Mouse (Mus musculus) adrenal gland (tissue): ENCODE measurements at regions not wholly inside any gene's neighbourhood (a gene's known extent, or its start where the extent isn't known, plus 50 kb on each side); places are given as distances from the start of the nearest gene placed in this dataset.

Experiments
- intact Hi-C: fragments of 180-260 bp; cut with DNase I; formaldehyde crosslinking; loops from one replicate; pipeline ENCODE4 v1.15.1; 2025

GRCm38 (mm10) chr15:93095224-93095623 is 179.8 kb downstream of the Gxylt1 start:
- intact Hi-C loops, result no loop called here

GRCm38 (mm10) chr15:93094202-93095135 is 180.5 kb downstream of the Gxylt1 start:
- intact Hi-C loops, result no loop called here

- intact Hi-C loops, result no loop called here
These were observed 183.6 kb downstream of the Gxylt1 start for GRCm38 (mm10) chr15:93091396-93091795.

GRCm38 (mm10) chr15:93089347-93089746 is 185.6 kb downstream of the Gxylt1 start:
- intact Hi-C loops, result loop anchor here (1.0 kb wide), 1 partner anchor 127 kb away; no protein-coding TSS in a partner anchor

- intact Hi-C loops, result no loop called here
These were observed 189.9 kb downstream of the Gxylt1 start for GRCm38 (mm10) chr15:93084967-93085617.

GRCm38 (mm10) chr15:93074070-93074469 is 200.9 kb downstream of the Gxylt1 start:
- intact Hi-C loops, result no loop called here

GRCm38 (mm10) chr15:93062213-93063131 is 212.5 kb downstream of the Gxylt1 start:
- intact Hi-C loops, result no loop called here

GRCm38 (mm10) chr15:93053471-93053870 is 221.5 kb downstream of the Gxylt1 start:
- intact Hi-C loops, result no loop called here

- intact Hi-C loops, result no loop called here
These were observed 247.8 kb downstream of the Gxylt1 start for GRCm38 (mm10) chr15:93027185-93027584.

GRCm38 (mm10) chr15:93026456-93027078 is 248.4 kb downstream of the Gxylt1 start:
- intact Hi-C loops, result no loop called here

GRCm38 (mm10) chr15:93025791-93026190 is 249.2 kb downstream of the Gxylt1 start:
- intact Hi-C loops, result no loop called here

- intact Hi-C loops, result no loop called here
These were observed 250.8 kb downstream of the Gxylt1 start for GRCm38 (mm10) chr15:93024171-93024570.

- intact Hi-C loops, result no loop called here
These were observed 263.8 kb downstream of the Gxylt1 start for GRCm38 (mm10) chr15:93011166-93011565.

GRCm38 (mm10) chr15:93010629-93011028 is 264.4 kb downstream of the Gxylt1 start:
- intact Hi-C loops, result no loop called here

GRCm38 (mm10) chr15:93005751-93006231 is 269.2 kb downstream of the Gxylt1 start:
- intact Hi-C loops, result loop anchor here (10.0 kb wide), 1 partner anchor 209 kb away; no protein-coding TSS in a partner anchor

- intact Hi-C loops, result loop anchor here (10.0 kb wide), 1 partner anchor 210 kb away; no protein-coding TSS in a partner anchor
These were observed 269.8 kb downstream of the Gxylt1 start for GRCm38 (mm10) chr15:93005186-93005585.

GRCm38 (mm10) chr15:93004551-93004950 is 270.4 kb downstream of the Gxylt1 start:
- intact Hi-C loops, result loop anchor here (10.0 kb wide), 1 partner anchor 210 kb away; no protein-coding TSS in a partner anchor

- intact Hi-C loops, result loop anchor here (10.0 kb wide), 1 partner anchor 212 kb away; no protein-coding TSS in a partner anchor
These were observed 271.7 kb downstream of the Gxylt1 start for GRCm38 (mm10) chr15:93003233-93003632.

- intact Hi-C loops, result loop anchor here (10.0 kb wide), 1 partner anchor 213 kb away; no protein-coding TSS in a partner anchor
These were observed 272.7 kb downstream of the Gxylt1 start for GRCm38 (mm10) chr15:93002002-93002904.
